Mouse (Mus musculus) testis, adult 2 months (tissue): ENCODE measurements at regions not wholly inside any gene's neighbourhood (a gene's known extent, or its start where the extent isn't known, plus 50 kb on each side); places are given as distances from the start of the nearest gene placed in this dataset.

Source experiments
- CTCF ChIP-seq: fragments of 200-500 bp; IDR thresholded peaks from 2 replicates; pipeline ENCODE4 v1.5.1; 2012; ENCODE audit warnings: low read depth, mild to moderate bottlenecking, inconsistent platforms, low read length, moderate library complexity; ENCODE audit not compliant: control insufficient read depth, insufficient read depth, insufficient replicate concordance
- POLR2A ChIP-seq: fragments of 200-500 bp; IDR thresholded peaks from 2 replicates; pipeline ENCODE4 v1.6.1; 2012; ENCODE audit warnings: low read depth, mild to moderate bottlenecking, inconsistent platforms, low read length, moderate library complexity; ENCODE audit not compliant: control insufficient read depth

- TF ChIP-seq POLR2A (no peak), CTCF (no peak)
Measured at GRCm38 (mm10) chr3:38105022-38105857, 379.4 kb downstream of the Ankrd50 start.
